Mouse (Mus musculus) cerebellum, adult 2 months (tissue): ENCODE measurements at regions not wholly inside any gene's neighbourhood (a gene's known extent, or its start where the extent isn't known, plus 50 kb on each side); places are given as distances from the start of the nearest gene placed in this dataset.
A peak's percentile ranks its signal among the peaks of the same experiment; 100 is the strongest.

Experiments
- DNase-seq, 2 experiments: peaks; one replicate each; pipeline ENCODE4 v3.0.0; 2021
- H3K27ac ChIP-seq: fragments of 200-500 bp; 2 replicates; pipeline ENCODE4 v1.5.1; 2012; ENCODE audit warnings: low read length, control low read depth, inconsistent platforms; ENCODE audit not compliant: insufficient read depth
- H3K27me3 ChIP-seq: fragments of 200-500 bp; 2 replicates; pipeline ENCODE4 v1.6.1; 2012; ENCODE audit warnings: inconsistent platforms, mild to moderate bottlenecking, low read length, moderate library complexity; ENCODE audit not compliant: control insufficient read depth, insufficient read depth
- H3K4me1 ChIP-seq: fragments of 200-500 bp; 2 replicates; pipeline ENCODE4 v1.6.1; 2011; ENCODE audit warnings: low read length; ENCODE audit not compliant: control insufficient read depth, insufficient read depth
- H3K4me3 ChIP-seq: fragments of 200-500 bp; replicated peaks from 2 replicates; pipeline ENCODE3; 2011; ENCODE audit warnings: mild to moderate bottlenecking, low read depth, low read length, control low read depth; ENCODE audit not compliant: insufficient read depth
- CTCF ChIP-seq: fragments of 200-500 bp; IDR thresholded peaks from 2 replicates; pipeline ENCODE4 v1.5.1; 2011; ENCODE audit warnings: low read depth, mild to moderate bottlenecking, control low read depth, low read length, moderate library complexity, borderline replicate concordance; ENCODE audit not compliant: insufficient read depth
- POLR2A ChIP-seq: fragments of 200-500 bp; IDR thresholded peaks from 2 replicates; pipeline ENCODE4 v1.6.1; 2011; ENCODE audit warnings: low read length, control low read depth, borderline replicate concordance; ENCODE audit not compliant: insufficient read depth
- WGBS: fragments of 180-500 bp; shearing (Covaris S2); methylation state at CpG from one replicate; pipeline ENCODE4 v1.1.7; 2018; 5-methylcytosine and 5-hydroxymethylcytosine counted together

- 72% methylated on average over 1 of the region's 1 CpGs for WGBS
- DNase-seq, result no peak
- H3K4me1 ChIP-seq, result peaks cover 10% of the 10 kb centered on the region
- no peak overlapping the region for H3K27ac ChIP-seq
- no peaks in the 10 kb centered on the region; the same call in 1 of the 2 replicates for H3K27me3 ChIP-seq
- TF ChIP-seq CTCF (no peak), POLR2A (no peak)
- H3K4me3 ChIP-seq, result no peak overlapping the region
These were observed 55.9 kb upstream of the Gadd45a start for GRCm38 (mm10) chr6:67093128-67093527.

GRCm38 (mm10) chr6:67090150-67090549 lies 52.9 kb upstream of the Gadd45a start:
- no peak for TF ChIP-seq CTCF
- no peak for TF ChIP-seq POLR2A
- Histone ChIP-seq H3K4me3 (no peak overlapping the region), H3K27me3 (no peaks in the 10 kb centered on the region; the same call in 1 of the 2 replicates)

GRCm38 (mm10) chr6:67089530-67090140 lies 52.4 kb upstream of the Gadd45a start:
- H3K4me1 ChIP-seq, result peaks cover 10% of the 10 kb centered on the region
- TF ChIP-seq POLR2A (no peak), CTCF (no peak)
- no peak overlapping the region for H3K27ac ChIP-seq
- peak; percentile 29 to 51 for DNase-seq
- no peaks in the 10 kb centered on the region; the same call in 1 of the 2 replicates for H3K27me3 ChIP-seq
- H3K4me3 ChIP-seq, result no peak overlapping the region
- 48% methylated on average over 3 of the region's 3 CpGs for WGBS

More at GRCm38 (mm10) chr6:67090150-67090549, 52.9 kb upstream of the Gadd45a start:
- DNase-seq, result peak; percentile 34 to 66
- 46% methylated on average over 4 of the region's 4 CpGs for WGBS
- Histone ChIP-seq H3K27ac (no peak overlapping the region), H3K4me1 (peaks cover 10% of the 10 kb centered on the region)

GRCm38 (mm10) chr6:67088741-67089455 lies 51.6 kb upstream of the Gadd45a start:
- peaks cover 10% of the 10 kb centered on the region for H3K4me1 ChIP-seq
- H3K27ac ChIP-seq, result no peak overlapping the region
- H3K4me3 ChIP-seq, result no peak overlapping the region
- TF ChIP-seq POLR2A (no peak), CTCF (no peak)
- no peak for DNase-seq
- WGBS, result 89% methylated on average over 21 of the region's 21 CpGs
- H3K27me3 ChIP-seq, result no peaks in the 10 kb centered on the region; the same call in 1 of the 2 replicates

DNA sequence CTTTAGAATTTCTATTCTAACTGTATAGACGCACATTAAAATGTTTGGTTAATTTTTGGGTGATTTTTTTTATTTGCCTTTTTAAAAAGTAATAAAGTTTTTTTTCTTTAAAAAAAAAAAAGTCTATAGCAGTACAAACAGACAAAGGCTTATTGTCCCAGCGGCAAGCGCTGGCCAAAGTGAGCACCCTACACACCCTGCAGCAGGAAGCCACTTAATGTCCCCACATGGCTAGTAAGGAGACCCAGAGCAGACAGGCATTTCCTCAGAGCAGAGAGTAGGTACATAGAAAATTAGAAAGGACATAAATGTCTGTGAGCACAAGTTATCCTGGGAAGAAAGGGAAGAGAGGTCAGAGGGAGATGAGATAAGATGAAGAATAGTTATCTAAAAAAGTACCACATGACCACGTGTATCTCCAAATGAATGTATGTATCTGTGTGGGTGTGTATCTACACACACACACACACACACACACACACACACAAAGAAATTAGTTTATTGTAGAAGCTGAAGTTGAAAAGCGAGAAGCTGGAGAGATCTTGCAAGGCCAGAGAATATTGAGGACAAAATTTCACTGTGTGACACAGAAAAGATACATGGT lies 50.7 kb upstream of the Gadd45a start:
- DNase-seq, result no peak
- no peak overlapping the region for H3K27ac ChIP-seq
- 94% methylated on average over 5 of the region's 5 CpGs for WGBS
- H3K4me3 ChIP-seq, result no peak overlapping the region
- TF ChIP-seq CTCF, result no peak
- no peak for TF ChIP-seq POLR2A
- peaks cover 10% of the 10 kb centered on the region for H3K4me1 ChIP-seq
- no peaks in the 10 kb centered on the region; the same call in 1 of the 2 replicates for H3K27me3 ChIP-seq

- TF ChIP-seq POLR2A (no peak), CTCF (no peak)
- DNase-seq, result no peak
- Histone ChIP-seq H3K27ac (no peak overlapping the region), H3K4me1 (peaks cover 10% of the 10 kb centered on the region), H3K27me3 (no peaks in the 10 kb centered on the region; the same call in 1 of the 2 replicates), H3K4me3 (no peak overlapping the region)
- 90% methylated on average over 3 of the region's 3 CpGs for WGBS
These were observed 50.1 kb upstream of the Gadd45a start for GRCm38 (mm10) chr6:67087393-67087792.
